11 mouse cellular contexts compared by ENCODE assay signal in the genomic region with DNA sequence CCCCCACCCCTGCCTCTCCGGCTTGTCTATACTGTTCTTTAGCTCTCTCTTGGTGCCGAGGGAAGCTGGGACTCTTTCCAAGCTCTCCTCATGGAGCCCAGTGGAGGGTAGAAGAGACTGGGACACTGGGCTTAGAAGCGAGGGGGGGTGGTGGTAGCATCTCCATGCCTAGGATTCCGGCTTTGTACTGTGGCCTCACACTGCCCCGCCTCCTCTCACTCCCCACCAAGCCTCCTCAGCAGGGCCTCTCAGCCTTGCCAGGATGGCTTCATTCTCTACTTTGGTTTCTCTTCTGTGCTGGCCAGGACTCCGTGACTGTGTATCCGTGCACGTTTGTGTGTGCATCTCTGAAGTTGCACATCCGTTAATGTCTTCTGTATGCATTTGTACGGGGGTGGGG.
DNase-seq lines count a peak whose midpoint lies in the region; ATAC-seq lines count a peak whose summit lies in the region.
"Had no signal": no experiment of that assay in that cellular context is flagged by ENCODE, and none has a peak within 500 bp of the region (broad histone marks: within the 10 kb centered on the region; RNA-seq: fewer than 3 reads in every experiment).

No protein-coding gene starts in this region.

- H3K4me1 ChIP-seq in kidney, embryonic 14.5 days (ENCODE audit: control insufficient read depth, insufficient read depth, low read length): peaks cover 18% of the 10 kb centered on the region
- peaks cover 4% of the 10 kb centered on the region; the same call in 1 of the 2 replicates for H3K4me1 ChIP-seq in embryonic facial prominence, embryonic 11.5 days (ENCODE audit: control insufficient read depth, insufficient read depth, low read length)
- peaks cover 25% of the 10 kb centered on the region for H3K4me1 ChIP-seq in hindbrain, embryonic 12.5 days
- peaks cover 11% of the 10 kb centered on the region for H3K4me1 ChIP-seq in midbrain, embryonic 14.5 days (ENCODE audit: control insufficient read depth, insufficient read depth, low read length)

- no peak for DNase-seq in kidney, adult 18-20 months
- DNase-seq in embryonic facial prominence, embryonic 11.5 days (ENCODE audit: low spot score): peak; percentile 53
- peak; percentile 51 for DNase-seq in midbrain, embryonic 14.5 days
- DNase-seq in left cerebral cortex, postnatal 4 days: no peak
- DNase-seq in testis, postnatal 14 days (ENCODE audit: low spot score): no peak
- DNase-seq in layer of hippocampus, postnatal 14 days (ENCODE audit: low spot score in 2 of 2): no peak
- DNase-seq: adrenal gland, adult 2 months; kidney, adult 11 months; lung, adult 2 months had no signal

- H3K9ac ChIP-seq in kidney, embryonic 14.5 days (ENCODE audit: low read depth, low read length): no peak overlapping the region
- no peak overlapping the region for H3K9ac ChIP-seq in embryonic facial prominence, embryonic 11.5 days (replicated peaks; ENCODE audit: low read length)
- peak overlapping the region; percentile 55 for H3K9ac ChIP-seq in hindbrain, embryonic 12.5 days
- H3K9ac ChIP-seq in midbrain, embryonic 14.5 days (replicated peaks; ENCODE audit: low read length): no peak overlapping the region; the same call in 1 of the 2 replicates

- peak overlapping the region; percentile 19; the same call in 1 of the 2 replicates for H3K4me3 ChIP-seq in kidney, embryonic 14.5 days (ENCODE audit: low read length)
- no peak overlapping the region for H3K4me3 ChIP-seq in embryonic facial prominence, embryonic 11.5 days (ENCODE audit: low read depth, low read length)
- H3K4me3 ChIP-seq in hindbrain, embryonic 12.5 days: peak overlapping the region; percentile 4; the same call in 1 of the 2 replicates
- no peak overlapping the region for H3K4me3 ChIP-seq in midbrain, embryonic 14.5 days (replicated peaks; ENCODE audit: low read depth, low read length)

- H3K9me3 ChIP-seq in kidney, embryonic 14.5 days (ENCODE audit: control insufficient read depth, low read length): no peaks in the 10 kb centered on the region
- no peaks in the 10 kb centered on the region for H3K9me3 ChIP-seq in embryonic facial prominence, embryonic 11.5 days (replicated peaks; ENCODE audit: control insufficient read depth, low read length)
- no peaks in the 10 kb centered on the region for H3K9me3 ChIP-seq in hindbrain, embryonic 12.5 days (replicated peaks)
- no peaks in the 10 kb centered on the region for H3K9me3 ChIP-seq in midbrain, embryonic 14.5 days (ENCODE audit: control insufficient read depth, low read length)

- no peak overlapping the region for H3K27ac ChIP-seq in kidney, embryonic 14.5 days (ENCODE audit: low read depth, low read length)
- H3K27ac ChIP-seq in embryonic facial prominence, embryonic 11.5 days (replicated peaks; ENCODE audit: low read depth, low read length): peak overlapping the region; percentile 61
- peak overlapping the region; percentile 30 for H3K27ac ChIP-seq in hindbrain, embryonic 12.5 days
- no peak overlapping the region for H3K27ac ChIP-seq in midbrain, embryonic 14.5 days (replicated peaks; ENCODE audit: low read depth, low read length)

- 9% methylated on average over 10 of the region's 10 CpGs for WGBS in kidney, embryonic 14.5 days
- WGBS in embryonic facial prominence, embryonic 11.5 days: 12% methylated on average over 10 of the region's 10 CpGs
- 10% methylated on average over 10 of the region's 10 CpGs for WGBS in hindbrain, embryonic 12.5 days
- 4% methylated on average over 10 of the region's 10 CpGs for WGBS in midbrain, embryonic 14.5 days

- peak overlapping the region; percentile 39 for H3K4me2 ChIP-seq in kidney, embryonic 14.5 days (replicated peaks; ENCODE audit: low read depth, low read length)
- peak overlapping the region; percentile 58 for H3K4me2 ChIP-seq in embryonic facial prominence, embryonic 11.5 days (ENCODE audit: low read depth, low read length)
- peak overlapping the region; percentile 48 for H3K4me2 ChIP-seq in hindbrain, embryonic 12.5 days (replicated peaks)
- peak overlapping the region; percentile 40 for H3K4me2 ChIP-seq in midbrain, embryonic 14.5 days (ENCODE audit: low read length)

- no peaks in the 10 kb centered on the region for H3K27me3 ChIP-seq in kidney, embryonic 14.5 days (ENCODE audit: control insufficient read depth, insufficient read depth, low read length)
- H3K27me3 ChIP-seq in embryonic facial prominence, embryonic 11.5 days (ENCODE audit: control insufficient read depth, insufficient read depth, low read length): no peaks in the 10 kb centered on the region
- H3K27me3 ChIP-seq in hindbrain, embryonic 12.5 days: no peaks in the 10 kb centered on the region
- H3K27me3 ChIP-seq in midbrain, embryonic 14.5 days (ENCODE audit: control insufficient read depth, insufficient read depth, low read length): no peaks in the 10 kb centered on the region

- ATAC-seq in kidney, embryonic 14.5 days (ENCODE audit: low FRiP score, low TSS enrichment): peak; percentile 38; the same call in 1 of the 2 replicates
- peak; percentile 46 for ATAC-seq in embryonic facial prominence, embryonic 11.5 days (replicated peaks; ENCODE audit: insufficient number of reproducible peaks, low FRiP score, low TSS enrichment, low read depth)
- ATAC-seq in hindbrain, embryonic 12.5 days (ENCODE audit: low FRiP score): peak; percentile 57; the same call in 1 of the 2 replicates
- 0 out of 2 replicates have a peak, but pooled peaks have one; percentile 27 for ATAC-seq in midbrain, embryonic 14.5 days (ENCODE audit: low FRiP score, low TSS enrichment)

- H3K36me3 ChIP-seq in kidney, embryonic 14.5 days (ENCODE audit: control insufficient read depth, insufficient read depth, low read length): no peaks in the 10 kb centered on the region
- H3K36me3 ChIP-seq in embryonic facial prominence, embryonic 11.5 days (replicated peaks; ENCODE audit: control insufficient read depth, insufficient read depth, low read depth, low read length): no peaks in the 10 kb centered on the region
- H3K36me3 ChIP-seq in hindbrain, embryonic 12.5 days: no peaks in the 10 kb centered on the region
- no peaks in the 10 kb centered on the region for H3K36me3 ChIP-seq in midbrain, embryonic 14.5 days (ENCODE audit: control insufficient read depth, insufficient read depth, low read length)

- intact Hi-C loops in left cerebral cortex, postnatal 4 days (cut with DNase I): no loop called here

Comparison
In these comparisons a context has a peak if more than half of its experiments do, and no peak if none do; other contexts are left out.
1. H3K27ac ChIP-seq: peak in embryonic facial prominence, embryonic 11.5 days (single experiment) and hindbrain, embryonic 12.5 days (single experiment); none in kidney, embryonic 14.5 days (single experiment) and midbrain, embryonic 14.5 days (single experiment).
2. H3K4me3 ChIP-seq: peak in kidney, embryonic 14.5 days (single experiment) and hindbrain, embryonic 12.5 days (single experiment); none in embryonic facial prominence, embryonic 11.5 days (single experiment) and midbrain, embryonic 14.5 days (single experiment).
3. DNase-seq: peak in embryonic facial prominence, embryonic 11.5 days (single experiment) and midbrain, embryonic 14.5 days (single experiment); none in kidney, adult 18-20 months (single experiment), left cerebral cortex, postnatal 4 days (single experiment), testis, postnatal 14 days (single experiment) and layer of hippocampus, postnatal 14 days (0 of 2).
4. Peak in every context shown above with its lines, with median percentiles within 50 percentile points of each other: ATAC-seq and H3K4me2 ChIP-seq.